Mouse (Mus musculus) Patski (cell line): Measurements from ENCODE around the gene Bcor. TPM values are rescaled to one million over a fixed set of nuclear protein-coding genes. Genes with fewer than 3 reads are reported as not detected.

Experiments used
- ATAC-seq: fragments of 100-300 bp; one replicate; pipeline ENCODE4 v1.8.0; 2021
- CTCF ChIA-PET: fragments of 350-600 bp; sonication (Branson Sonifier 250); formaldehyde crosslinking; loops from one replicate; lab custom pipeline; 2022; ENCODE audit warnings: inconsistent platforms; lab: Charles Lee
- POLR2A ChIA-PET: fragments of 350-600 bp; sonication (Branson Sonifier 250); formaldehyde crosslinking; loops from one replicate; lab custom pipeline; 2022; ENCODE audit warnings: antibody characterized with exemption, inconsistent platforms; lab: Charles Lee
- DNase-seq: peaks from one replicate; pipeline ENCODE4 v3.0.0-alpha.2; 2011; ENCODE audit warnings: low read depth, low spot score
- H3K27me3 ChIP-seq: fragments of 371-371 bp; one replicate; pipeline ENCODE4 v1.5.1; 2021
- CTCF ChIP-seq: fragments of 100-300 bp; IDR thresholded peaks from one replicate; pipeline ENCODE4 v1.5.1; 2021
- in situ Hi-C: fragments of 300-500 bp; cut with MboI; formaldehyde crosslinking; loops from 3 replicates; pipeline ENCODE4 v1.11.1; 2018; ENCODE audit warnings: low pct_unique_long_range_greater_than_20kb, mixed read lengths
- polyA plus RNA-seq: library from polyadenylated mRNA; unstranded; gene quantifications from one replicate; pipeline ENCODE4 v1.2.3, GENCODE M21; 2021

Bcor gene
- polyA plus RNA-seq, 1 experiment from 2014 or later, result 19.8 TPM

DNA sequence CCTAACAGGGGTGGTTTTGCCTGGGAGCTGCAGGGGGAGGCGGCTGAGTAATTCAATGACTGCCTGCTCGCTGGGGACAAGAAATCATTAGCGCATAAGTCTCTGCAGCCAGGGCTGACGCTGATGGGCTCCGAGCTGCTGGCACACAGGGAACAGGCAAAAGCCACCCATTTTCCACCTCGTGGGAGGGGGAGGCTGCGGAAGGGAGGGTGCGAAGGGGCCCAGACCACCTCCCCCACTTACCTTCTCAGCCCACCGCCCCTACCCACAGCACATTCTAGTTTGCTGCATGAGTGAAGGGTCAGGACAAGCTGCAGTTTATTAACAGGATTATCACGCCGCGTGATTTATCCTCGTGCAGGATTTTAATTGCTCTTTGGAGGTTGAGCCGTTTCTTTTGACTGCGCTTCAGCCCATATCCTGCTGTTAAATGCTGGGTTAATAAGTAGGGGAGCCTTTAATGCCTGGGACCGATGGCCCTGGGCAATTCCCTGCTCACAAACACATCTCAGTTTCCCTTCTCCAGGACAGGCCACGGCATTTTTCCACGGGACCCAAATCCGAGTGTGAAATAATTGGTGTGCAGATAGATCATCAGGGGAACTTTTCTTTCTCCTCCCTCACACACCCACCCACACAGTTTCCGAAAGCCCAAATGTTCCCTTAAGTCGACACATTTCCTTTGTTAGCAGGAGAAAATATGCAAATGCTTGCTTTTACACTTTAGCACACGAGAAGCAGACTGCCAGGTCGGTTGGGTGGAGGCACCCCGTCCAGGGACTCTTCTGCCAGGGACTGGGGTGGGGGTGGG, 97.8 kb downstream of the Bcor start:
- DNase-seq, result no peak
- ATAC-seq, result peak; percentile 44
- CTCF ChIA-PET, result no interaction called here
- peaks cover 5% of the 10 kb centered on the region for H3K27me3 ChIP-seq
- in situ Hi-C loops, result no loop called here
- TF ChIP-seq CTCF, result no peak
- POLR2A ChIA-PET, result no interaction called here

DNA sequence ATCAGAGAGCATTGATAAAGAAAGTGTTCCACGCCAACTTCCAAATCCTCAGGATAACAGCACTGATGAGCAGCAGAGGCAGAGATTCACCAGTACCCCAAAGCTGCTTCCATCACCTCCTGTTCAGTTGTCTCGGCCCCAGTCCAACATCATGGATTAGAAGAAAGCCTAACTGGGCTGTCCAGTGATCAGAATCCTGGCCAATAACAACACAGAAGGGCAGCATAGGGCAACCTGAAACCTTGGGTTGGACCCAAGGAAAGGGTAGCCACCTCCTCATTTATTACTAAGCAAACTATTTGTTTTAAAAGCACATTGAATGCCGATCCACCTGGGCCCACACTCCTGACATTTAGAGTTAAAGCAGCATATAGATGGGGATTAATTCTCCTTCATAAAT, 99.3 kb downstream of the Bcor start:
- no peak for DNase-seq
- ChIA-PET POLR2A (interaction anchor here (0.7 kb wide), 1 partner anchor 12 kb away, joined by 3 read pairs; no protein-coding TSS in a partner anchor), CTCF (interaction anchor here (1.0 kb wide), 1 partner anchor 24 kb away, joined by 3 read pairs; no protein-coding TSS in a partner anchor)
- peaks cover 4% of the 10 kb centered on the region for H3K27me3 ChIP-seq
- no peak for TF ChIP-seq CTCF
- in situ Hi-C loops, result no loop called here
- ATAC-seq, result no peak

DNA sequence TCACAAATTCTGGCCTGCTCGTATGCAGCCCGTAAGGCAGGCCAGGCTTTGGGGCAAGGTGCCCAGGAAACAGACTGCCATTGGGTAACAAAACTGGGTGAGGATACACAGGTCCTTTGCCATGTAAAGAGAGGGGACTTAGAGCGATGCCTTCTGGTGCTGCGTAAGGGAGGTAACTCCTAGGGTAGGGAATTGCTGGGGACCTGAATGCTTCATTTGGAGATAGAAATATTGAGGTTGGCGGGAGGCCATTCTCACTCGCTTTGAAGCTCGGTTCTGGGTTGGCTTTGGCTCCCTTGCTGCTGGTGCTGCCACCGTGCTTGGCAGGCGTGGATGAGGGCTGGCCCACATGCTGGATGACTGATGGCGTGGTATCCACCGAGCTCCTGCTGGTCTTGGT, 102.9 kb downstream of the Bcor start:
- in situ Hi-C loops, result no loop called here
- ATAC-seq (no peak), DNase-seq (no peak)
- POLR2A ChIA-PET, result no interaction called here
- no peak for TF ChIP-seq CTCF
- H3K27me3 ChIP-seq, result peaks cover 10% of the 10 kb centered on the region
- CTCF ChIA-PET, result no interaction called here

DNA sequence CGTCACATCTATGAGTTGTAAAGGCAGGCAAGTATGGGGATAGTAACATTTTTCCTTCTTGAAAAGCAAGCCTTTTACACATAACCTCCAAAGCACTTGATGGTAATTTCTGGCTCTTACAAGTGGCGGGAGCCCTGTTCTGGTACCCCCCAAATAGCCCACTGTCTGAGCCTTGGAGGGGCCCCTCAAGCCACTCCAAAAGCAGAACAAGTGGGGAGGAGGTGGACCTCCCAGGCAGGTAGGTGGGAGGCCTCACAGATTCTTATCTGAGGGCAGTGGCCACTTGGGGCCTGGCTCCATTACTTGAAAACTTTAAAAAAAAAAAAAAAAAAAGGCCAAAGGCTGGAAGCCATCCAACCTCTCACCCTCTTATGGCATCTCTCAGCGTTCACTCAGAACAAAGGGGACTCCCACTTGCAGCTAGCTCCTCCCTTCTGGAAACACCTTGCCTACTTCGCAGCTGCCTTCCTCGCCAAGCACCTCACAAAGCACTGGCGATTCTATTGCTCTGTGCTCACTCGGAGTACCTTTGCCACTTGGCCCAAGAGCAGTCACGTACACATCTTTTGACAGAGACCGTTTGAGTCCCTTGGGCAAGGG, 106.7 kb downstream of the Bcor start:
- in situ Hi-C loops, result no loop called here
- POLR2A ChIA-PET, result no interaction called here
- H3K27me3 ChIP-seq, result peaks cover 10% of the 10 kb centered on the region

DNA sequence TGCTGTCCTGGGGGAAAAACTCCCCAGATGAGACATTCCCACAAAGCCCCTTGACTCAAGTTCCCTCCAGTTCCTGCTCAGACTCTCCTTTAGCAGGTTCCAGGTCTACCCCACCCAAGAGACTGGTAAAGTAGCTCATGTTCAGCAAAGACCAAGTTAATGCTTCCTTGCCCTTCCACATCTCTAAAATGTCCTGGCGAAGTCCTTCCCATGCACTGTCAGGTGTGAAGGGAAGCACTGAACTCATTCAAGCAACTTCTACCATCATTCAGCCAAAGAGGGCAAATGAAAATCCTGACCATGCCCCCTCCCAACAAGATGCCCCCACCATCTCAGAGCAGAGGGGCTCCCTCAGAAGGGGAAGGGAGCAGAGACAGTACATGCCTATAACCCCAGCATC, 107.5 kb downstream of the Bcor start:
- ATAC-seq (no peak), DNase-seq (no peak)
- CTCF ChIA-PET, result no interaction called here
- H3K27me3 ChIP-seq, result peaks cover 10% of the 10 kb centered on the region
- TF ChIP-seq CTCF, result no peak
- in situ Hi-C loops, result no loop called here
- POLR2A ChIA-PET, result no interaction called here

More for the DNA sequence above, 106.7 kb downstream of the Bcor start:
- no peak for TF ChIP-seq CTCF
- no peak for DNase-seq
- no peak for ATAC-seq
- CTCF ChIA-PET, result no interaction called here

DNA sequence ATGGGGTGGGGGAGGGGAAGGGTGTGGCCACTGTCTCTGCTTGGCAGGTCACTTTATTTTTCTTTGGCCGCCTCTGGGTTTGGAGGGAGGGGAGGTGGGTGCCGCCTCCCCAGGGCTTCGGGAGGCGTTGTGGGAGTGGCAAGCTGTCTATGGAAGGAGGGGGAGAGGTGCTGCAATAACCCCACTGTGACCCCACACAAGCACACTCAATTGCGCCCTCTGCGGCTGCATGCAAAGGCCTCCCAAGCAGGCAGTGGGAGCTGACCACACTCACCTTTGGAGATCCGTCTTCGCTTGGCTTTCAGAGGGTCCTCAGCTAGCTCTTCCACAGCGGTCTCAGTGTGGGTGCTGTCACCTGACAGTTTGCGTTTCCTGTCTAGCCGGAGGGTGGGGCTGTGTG, 111.4 kb downstream of the Bcor start:
- in situ Hi-C loops, result no loop called here
- H3K27me3 ChIP-seq, result peaks cover 8% of the 10 kb centered on the region
- ChIA-PET POLR2A (interaction anchor here (1.4 kb wide), 1 partner anchor 12 kb away, joined by 3 read pairs; no protein-coding TSS in a partner anchor), CTCF (no interaction called here)
- TF ChIP-seq CTCF, result no peak
- DNase-seq, result no peak
- ATAC-seq, result no peak

DNA sequence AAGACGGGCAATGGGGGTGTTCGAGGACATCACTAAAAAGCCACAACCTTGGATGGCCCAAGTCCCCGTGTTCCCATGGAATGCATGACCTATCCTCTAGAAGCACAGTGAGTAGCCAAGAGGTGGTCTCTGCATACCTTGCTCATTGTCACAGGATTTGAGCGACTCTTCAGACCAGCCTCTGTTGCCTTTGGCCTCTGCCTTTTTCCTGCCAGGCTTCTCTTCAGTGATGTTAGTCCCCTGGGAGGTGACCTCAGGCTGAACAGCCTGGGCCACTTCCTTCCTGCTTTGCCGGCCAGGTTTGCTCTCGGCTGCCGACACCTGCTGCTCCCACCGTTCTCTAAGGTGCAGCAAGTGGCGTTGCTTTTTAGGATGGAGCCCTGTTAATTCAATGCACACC, 112.0 kb downstream of the Bcor start:
- ATAC-seq (no peak), DNase-seq (no peak)
- H3K27me3 ChIP-seq, result peaks cover 8% of the 10 kb centered on the region
- CTCF ChIA-PET, result no interaction called here
- in situ Hi-C loops, result no loop called here
- no peak for TF ChIP-seq CTCF
- POLR2A ChIA-PET, result interaction anchor here (1.4 kb wide), 1 partner anchor 13 kb away, joined by 3 read pairs; no protein-coding TSS in a partner anchor

DNA sequence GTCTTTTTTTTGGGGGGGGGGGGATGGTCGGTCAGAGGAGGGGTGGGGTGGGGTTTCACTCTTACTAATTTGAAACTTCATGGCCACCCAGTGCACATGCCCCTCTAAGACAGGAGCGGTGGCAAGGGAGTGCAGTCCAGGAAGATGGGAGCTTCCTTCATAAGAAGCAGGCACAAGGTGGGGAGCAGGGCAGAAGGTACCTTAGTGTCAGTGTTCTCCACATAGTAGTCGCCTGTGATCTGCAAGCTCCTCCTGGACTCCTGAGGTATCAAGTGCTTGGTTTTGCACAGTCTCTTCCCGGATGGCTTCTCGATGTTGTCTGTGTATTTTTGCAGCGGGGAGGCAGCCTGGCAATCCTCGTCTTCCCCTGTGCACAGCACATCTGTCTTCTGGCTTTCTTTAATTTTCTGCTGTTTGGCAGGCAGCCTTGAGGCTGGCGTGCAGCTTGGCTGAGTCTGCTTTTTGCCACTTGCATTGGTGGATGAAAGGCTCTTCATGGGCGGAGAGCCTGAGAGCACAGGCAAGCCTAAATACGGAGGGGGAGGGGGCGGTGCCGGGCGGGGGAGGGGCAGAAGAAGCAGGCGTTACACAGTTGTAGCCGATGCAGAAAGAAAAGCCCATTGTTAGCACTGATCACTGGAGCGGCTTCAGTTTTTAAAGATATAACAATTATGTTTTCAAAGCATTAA, 112.8 kb downstream of the Bcor start:
- H3K27me3 ChIP-seq, result peaks cover 8% of the 10 kb centered on the region
- ATAC-seq, result no peak
- TF ChIP-seq CTCF, result no peak
- DNase-seq, result no peak
- CTCF ChIA-PET, result no interaction called here
- in situ Hi-C loops, result no loop called here
- POLR2A ChIA-PET, result no interaction called here

DNA sequence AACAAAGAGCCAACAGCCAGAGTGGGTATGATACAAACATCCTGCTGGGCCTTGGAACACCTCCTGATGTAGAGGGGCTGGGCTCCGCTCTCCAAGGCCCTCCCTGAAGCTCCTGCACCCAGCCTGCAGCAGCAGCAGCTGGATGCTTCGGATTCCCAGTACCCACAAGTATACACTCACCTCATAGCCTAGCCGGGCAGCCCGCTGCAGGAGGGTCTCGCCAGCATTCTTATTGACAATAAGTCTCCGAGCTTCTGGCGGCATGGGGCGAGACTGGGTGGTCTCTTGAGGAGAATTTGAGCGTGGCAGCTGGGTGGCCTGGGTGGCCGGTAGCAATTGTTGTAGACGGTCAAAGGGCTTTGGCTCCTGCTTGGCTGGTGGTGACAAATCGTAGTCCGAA, 113.5 kb downstream of the Bcor start:
- no peak for TF ChIP-seq CTCF
- in situ Hi-C loops, result no loop called here
- ATAC-seq, result no peak
- CTCF ChIA-PET, result no interaction called here
- POLR2A ChIA-PET, result no interaction called here
- peaks cover 8% of the 10 kb centered on the region for H3K27me3 ChIP-seq
- DNase-seq, result no peak

DNA sequence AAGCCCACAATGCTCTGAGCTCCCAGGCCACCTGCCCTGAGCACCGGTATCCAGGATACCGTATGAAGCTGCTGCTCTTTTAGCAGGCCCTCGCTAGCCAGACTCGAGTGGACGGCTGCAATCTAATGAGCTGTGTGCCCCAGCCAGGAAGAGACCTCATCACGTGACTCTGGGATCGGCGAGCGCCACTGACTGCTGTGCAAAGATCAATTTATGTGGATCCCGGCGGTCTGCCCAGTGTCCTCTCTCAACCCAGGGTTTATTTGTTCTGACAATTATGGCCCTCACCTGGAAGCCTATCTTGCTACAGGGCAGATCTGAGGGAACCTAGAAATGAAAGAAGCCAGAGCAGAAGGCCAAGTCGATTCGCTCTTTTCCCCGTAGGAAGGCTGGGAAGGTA, 116.8 kb downstream of the Bcor start:
- in situ Hi-C loops, result no loop called here
- peaks cover 8% of the 10 kb centered on the region for H3K27me3 ChIP-seq
- CTCF ChIA-PET, result no interaction called here
- POLR2A ChIA-PET, result no interaction called here
- TF ChIP-seq CTCF, result no peak
- no peak for ATAC-seq
- no peak for DNase-seq

DNA sequence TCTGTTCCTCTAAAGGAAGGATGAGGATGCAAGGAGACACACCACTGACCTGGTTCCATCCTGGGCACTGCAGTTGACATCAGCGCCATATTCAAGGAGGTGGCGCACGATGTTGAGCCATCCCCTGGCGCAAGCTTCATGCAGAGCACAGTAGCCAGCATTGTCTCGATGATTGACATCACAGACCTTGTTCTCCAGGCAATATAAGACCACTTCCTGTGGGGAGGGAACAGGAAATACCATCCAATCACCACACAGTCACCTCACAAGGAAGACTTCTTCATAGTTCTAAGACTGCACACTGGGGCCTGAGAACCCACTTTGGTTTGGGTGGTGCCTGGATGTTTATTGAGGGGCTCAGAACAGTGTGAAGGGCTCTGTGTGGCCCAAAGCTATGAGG, 118.7 kb downstream of the Bcor start:
- ChIA-PET CTCF (no interaction called here), POLR2A (no interaction called here)
- TF ChIP-seq CTCF, result no peak
- ATAC-seq (no peak), DNase-seq (no peak)
- peaks cover 9% of the 10 kb centered on the region for H3K27me3 ChIP-seq
- in situ Hi-C loops, result no loop called here
